Mouse (Mus musculus) ES-E14 (cell line): ENCODE results near the gene Scn1b.

Experiments
- CHD2 ChIP-seq: IDR thresholded peaks from 2 replicates; pipeline ENCODE4 v1.6.1; 2014; ENCODE audit warnings: mild to moderate bottlenecking, low read depth, low read length, inconsistent platforms
- MAFK ChIP-seq: IDR thresholded peaks from 2 replicates; pipeline ENCODE4 v1.6.1; 2014; ENCODE audit warnings: mild to moderate bottlenecking, low read depth, low read length, inconsistent platforms; ENCODE audit not compliant: insufficient read depth

DNA sequence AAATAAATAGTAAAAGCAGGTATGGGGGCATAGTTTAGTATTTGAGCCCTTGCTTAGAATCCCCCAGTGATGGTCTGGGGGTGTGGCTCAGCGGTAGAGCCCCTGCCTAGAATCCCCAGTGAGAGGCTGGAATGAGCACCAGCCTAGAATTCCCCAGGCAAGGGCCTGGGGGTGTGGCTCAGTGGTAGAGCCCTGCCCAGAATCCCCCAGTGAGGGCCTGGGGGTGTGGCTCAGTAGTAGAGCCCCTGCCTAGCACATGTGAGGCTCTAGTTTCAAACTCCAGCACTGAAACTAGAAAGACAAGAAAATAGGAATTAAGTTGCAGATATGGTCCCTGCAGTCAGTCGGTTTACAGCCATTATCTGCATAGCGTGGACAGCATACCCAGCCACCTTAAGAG lies 35.0 kb upstream of the Scn1b start:
- no peak for TF ChIP-seq MAFK
- no peak for TF ChIP-seq CHD2
